Comparison of ENCODE assay signal across 25 mouse cellular contexts in genomic region chr16:51041311-51041710, GRCm38 (mm10).
DNase-seq lines count a peak whose midpoint lies in the region; ATAC-seq and TF ChIP-seq lines count a peak whose summit lies in the region.
"Had no signal": no experiment of that assay in that cellular context is flagged by ENCODE, and none has a peak within 500 bp of the region (broad histone marks: within the 10 kb centered on the region; RNA-seq: fewer than 3 reads in every experiment).

No protein-coding gene starts in this region.

- no peaks in the 10 kb centered on the region for H3K36me3 ChIP-seq in CH12.LX (replicated peaks in 1 of 2; ENCODE audit: control insufficient read depth in 1 of 2, insufficient read depth in 1 of 2, low read length in 1 of 2)
- H3K36me3 ChIP-seq in forebrain, postnatal 0 days (ENCODE audit: insufficient read depth), result no peaks in the 10 kb centered on the region
- no peaks in the 10 kb centered on the region for H3K36me3 ChIP-seq in midbrain, embryonic 10.5 days
- no peaks in the 10 kb centered on the region for H3K36me3 ChIP-seq in hindbrain, embryonic 14.5 days (replicated peaks; ENCODE audit: control insufficient read depth, insufficient read depth)
- H3K36me3 ChIP-seq: heart, embryonic 15.5 days; hindbrain, embryonic 13.5 days; neural tube, embryonic 13.5 days had no signal

- H3K79me2 ChIP-seq in CH12.LX (replicated peaks; ENCODE audit: control insufficient read depth, extremely low read depth, insufficient read depth, poor library complexity, severe bottlenecking), result no peaks in the 10 kb centered on the region

- ATAC-seq in forebrain, postnatal 0 days, result peak; percentile 76
- ATAC-seq in hindbrain, embryonic 14.5 days (ENCODE audit: low FRiP score), result no peak
- ATAC-seq: activated CD4-positive, CD25-positive, alpha-beta regulatory T cell, adult 4 months; inflammation-experienced regulatory T-cells, adult 6 months; liver, postnatal 0 days; lung, postnatal 0 days; midbrain, embryonic 16.5 days had no signal

- H3K27me3 ChIP-seq in CH12.LX (replicated peaks), result no peaks in the 10 kb centered on the region
- H3K27me3 ChIP-seq in forebrain, postnatal 0 days (ENCODE audit: insufficient read depth, low read length), result no peaks in the 10 kb centered on the region
- no peaks in the 10 kb centered on the region for H3K27me3 ChIP-seq in midbrain, embryonic 10.5 days (ENCODE audit: low read depth, poor library complexity, severe bottlenecking)
- no peaks in the 10 kb centered on the region for H3K27me3 ChIP-seq in hindbrain, embryonic 14.5 days (ENCODE audit: control insufficient read depth, insufficient read depth, low read length)
- H3K27me3 ChIP-seq: heart, embryonic 15.5 days; hindbrain, embryonic 13.5 days; neural tube, embryonic 13.5 days had no signal

- no peak for TF ChIP-seq RAD21 in CH12.LX (IDR thresholded peaks at IDR 0.05; ENCODE audit: low read depth, low read length)

- no peak for TF ChIP-seq POLR2A in CH12.LX (IDR thresholded peaks at IDR 0.05; ENCODE audit: low read depth, low read length)

- TF ChIP-seq EP300 in CH12.LX (IDR thresholded peaks at IDR 0.05; ENCODE audit: low read length), result no peak

- no peak overlapping the region for H3K27ac ChIP-seq in CH12.LX (ENCODE audit: insufficient read depth, low read depth)
- no peak overlapping the region for H3K27ac ChIP-seq in forebrain, postnatal 0 days (ENCODE audit: low read depth, low read length)
- no peak overlapping the region for H3K27ac ChIP-seq in midbrain, embryonic 10.5 days (replicated peaks)
- no peak overlapping the region for H3K27ac ChIP-seq in hindbrain, embryonic 14.5 days
- H3K27ac ChIP-seq: heart, embryonic 15.5 days; hindbrain, embryonic 13.5 days; macrophage; neural tube, embryonic 13.5 days; stomach, postnatal 0 days had no signal

- TF ChIP-seq CTCF in CH12.LX (conservative IDR thresholded peaks at IDR 0.05 in 1 of 2, IDR thresholded peaks at IDR 0.05 in 1 of 2; ENCODE audit: low read depth in 2 of 2, low read length in 2 of 2), result no peak
- no peak for TF ChIP-seq CTCF in forebrain, postnatal 0 days (IDR thresholded peaks at IDR 0.05; ENCODE audit: low read depth)

- H3K4me1 ChIP-seq in CH12.LX (ENCODE audit: control insufficient read depth in 1 of 2, insufficient read depth in 2 of 2), result peaks cover 0 to 6% of the 10 kb centered on the region in 2 experiments; a peak in 2 of 4 replicates
- H3K4me1 ChIP-seq in forebrain, postnatal 0 days (ENCODE audit: insufficient read depth), result no peaks in the 10 kb centered on the region
- no peaks in the 10 kb centered on the region for H3K4me1 ChIP-seq in midbrain, embryonic 10.5 days
- H3K4me1 ChIP-seq in hindbrain, embryonic 14.5 days (replicated peaks; ENCODE audit: control insufficient read depth, insufficient read depth, low read length), result no peaks in the 10 kb centered on the region
- H3K4me1 ChIP-seq: heart, embryonic 15.5 days; hindbrain, embryonic 13.5 days; neural tube, embryonic 13.5 days had no signal

- in situ Hi-C loops in CH12.LX (cut with MboI; ENCODE audit: low pct_ligation_motif_present, low pct_unique_long_range_greater_than_20kb, low sequenced_read_pairs), result no loop called here

- no peak overlapping the region for H3K9ac ChIP-seq in CH12.LX (ENCODE audit: insufficient read depth, low read depth)
- no peak overlapping the region for H3K9ac ChIP-seq in forebrain, postnatal 0 days
- H3K9ac ChIP-seq in hindbrain, embryonic 14.5 days, result no peak overlapping the region
- H3K9ac ChIP-seq: heart, embryonic 15.5 days; hindbrain, embryonic 13.5 days; liver, postnatal 0 days; neural tube, embryonic 13.5 days had no signal

- DNase-seq in frontal cortex, adult 2 months (ENCODE audit: extremely low spot score in 1 of 2, low spot score in 1 of 2), result peak; percentile 5 to 39
- DNase-seq in frontal cortex, postnatal 14 days (ENCODE audit: low spot score in 2 of 2), result no peak
- peak; percentile 9 for DNase-seq in CH12.LX (ENCODE audit: extremely low read depth)
- peak; percentile 56 for DNase-seq in brain, adult 2 months (ENCODE audit: low read depth, low spot score)
- DNase-seq in forebrain, postnatal 0 days, result peak; percentile 54
- no peak for DNase-seq in midbrain, embryonic 10.5 days (ENCODE audit: low spot score)
- DNase-seq in hindbrain, embryonic 14.5 days (ENCODE audit: low spot score), result no peak
- DNase-seq: adrenal gland, adult 8-10 months; cerebellum, adult 8-10 months; heart, postnatal 36 days; kidney, adult 2 months; kidney, postnatal 10 days; liver, postnatal 0 days; retina, postnatal 1 day had no signal

- H3K9me3 ChIP-seq in CH12.LX (replicated peaks; ENCODE audit: low read length), result no peaks in the 10 kb centered on the region
- no peaks in the 10 kb centered on the region for H3K9me3 ChIP-seq in forebrain, postnatal 0 days (ENCODE audit: low read length)
- H3K9me3 ChIP-seq in midbrain, embryonic 10.5 days (replicated peaks), result no peaks in the 10 kb centered on the region
- no peaks in the 10 kb centered on the region for H3K9me3 ChIP-seq in hindbrain, embryonic 14.5 days (ENCODE audit: control insufficient read depth, low read length)
- H3K9me3 ChIP-seq: heart, embryonic 15.5 days; hindbrain, embryonic 13.5 days; neural tube, embryonic 13.5 days had no signal

- 61% methylated on average over 4 of the region's 4 CpGs for WGBS in forebrain, postnatal 0 days
- 93% methylated on average over 4 of the region's 4 CpGs for WGBS in midbrain, embryonic 10.5 days
- WGBS in hindbrain, embryonic 14.5 days, result 88% methylated on average over 4 of the region's 4 CpGs

- no peak overlapping the region for H3K4me2 ChIP-seq in CH12.LX (ENCODE audit: insufficient read depth, low read depth, poor library complexity, severe bottlenecking)
- H3K4me2 ChIP-seq in forebrain, postnatal 0 days (ENCODE audit: low read depth), result no peak overlapping the region
- no peak overlapping the region for H3K4me2 ChIP-seq in hindbrain, embryonic 14.5 days (replicated peaks)
- H3K4me2 ChIP-seq: heart, embryonic 15.5 days; hindbrain, embryonic 13.5 days; neural tube, embryonic 13.5 days had no signal

- H3K4me3 ChIP-seq in CH12.LX (replicated peaks in 1 of 3; ENCODE audit: low read depth in 2 of 3, low read length in 2 of 3, poor library complexity in 1 of 3), result no peak overlapping the region
- no peak overlapping the region for H3K4me3 ChIP-seq in forebrain, postnatal 0 days (ENCODE audit: low read depth, low read length)
- no peak overlapping the region for H3K4me3 ChIP-seq in midbrain, embryonic 10.5 days
- no peak overlapping the region for H3K4me3 ChIP-seq in hindbrain, embryonic 14.5 days (replicated peaks; ENCODE audit: low read length)
- H3K4me3 ChIP-seq: erythroblast, embryonic 14.5 days; heart, embryonic 15.5 days; hindbrain, embryonic 13.5 days; myocyte; neural tube, embryonic 13.5 days had no signal

- dilution Hi-C loops in CH12.LX (cut with MboI; ENCODE audit: extremely low pct_ligation_motif_present, extremely low pct_unique_long_range_greater_than_20kb, low sequenced_read_pairs), result no loop called here

TF ChIP-seq in CH12.LX, 34 proteins besides CTCF, POLR2A, EP300 and RAD21:
- TF ChIP-seq CHD2 (IDR thresholded peaks at IDR 0.05; ENCODE audit: low read length) (no peak), TBP (conservative IDR thresholded peaks at IDR 0.05; ENCODE audit: low read depth, low read length) (no peak), SMC3 (IDR thresholded peaks at IDR 0.05; ENCODE audit: low read depth, low read length) (no peak), ETS1 (conservative IDR thresholded peaks at IDR 0.05; ENCODE audit: low read depth, low read length) (no peak), IRF4 (IDR thresholded peaks at IDR 0.05; ENCODE audit: low read depth, low read length) (no peak), HCFC1 (IDR thresholded peaks at IDR 0.05; ENCODE audit: low read depth, low read length) (no peak), PAX5 (IDR thresholded peaks at IDR 0.05; ENCODE audit: low read length) (no peak), NELFE (IDR thresholded peaks at IDR 0.05; ENCODE audit: low read depth, low read length) (no peak), CHD1 (IDR thresholded peaks at IDR 0.05; ENCODE audit: low read depth, low read length) (no peak), SIN3A (IDR thresholded peaks at IDR 0.05; ENCODE audit: low read length) (no peak), E2F4 (IDR thresholded peaks at IDR 0.05; ENCODE audit: insufficient replicate concordance, low read depth, low read length) (no peak), GABPA (IDR thresholded peaks at IDR 0.05; ENCODE audit: insufficient replicate concordance, low read depth, low read length) (no peak), MXI1 (IDR thresholded peaks at IDR 0.05; ENCODE audit: low read depth, low read length) (no peak)

Comparison
In these comparisons a context has a peak if more than half of its experiments do, and no peak if none do; other contexts are left out.
1. DNase-seq: peak in frontal cortex, adult 2 months (2 of 2), CH12.LX (single experiment), brain, adult 2 months (single experiment) and forebrain, postnatal 0 days (single experiment); none in frontal cortex, postnatal 14 days (0 of 2), midbrain, embryonic 10.5 days (single experiment) and hindbrain, embryonic 14.5 days (single experiment).